Mouse (Mus musculus): ENCODE results near the gene Itprid1. TPM values are rescaled to one million over a fixed set of nuclear protein-coding genes. Genes with fewer than 3 reads are reported as not detected.

Gene Itprid1
- total and polyA plus RNA-seq, 2 experiments from 2014 or later = 0.36 to 0.81 TPM

- DNase-seq (no peak), ATAC-seq (no peak)
- no peaks in the 10 kb centered on the region for H3K27me3 ChIP-seq (ENCODE audit: insufficient read depth, low read length)
- WGBS = 84% methylated on average over 1 of the region's 1 CpGs
- no peaks in the 10 kb centered on the region for H3K4me1 ChIP-seq (ENCODE audit: insufficient read depth)
- no peak overlapping the region for H3K27ac ChIP-seq (ENCODE audit: low read depth, low read length)
- no peaks in the 10 kb centered on the region for H3K36me3 ChIP-seq (ENCODE audit: insufficient read depth)
- no peak overlapping the region for H3K4me2 ChIP-seq (ENCODE audit: low read depth)
- H3K4me3 ChIP-seq (ENCODE audit: low read depth, low read length) = no peak overlapping the region
- H3K9ac ChIP-seq = no peak overlapping the region
- H3K9me3 ChIP-seq (ENCODE audit: low read length) = no peaks in the 10 kb centered on the region
- TF ChIP-seq CTCF (IDR thresholded peaks at IDR 0.05; ENCODE audit: low read depth) = no peak
Observed at GRCm38 (mm10) chr6:55944709-55945108, 108.0 kb downstream of the Itprid1 start.

- Histone ChIP-seq H3K27me3 (ENCODE audit: insufficient read depth, low read length) (no peaks in the 10 kb centered on the region), H3K4me2 (ENCODE audit: low read depth) (no peak overlapping the region), H3K9ac (no peak overlapping the region), H3K9me3 (ENCODE audit: low read length) (no peaks in the 10 kb centered on the region), H3K4me1 (ENCODE audit: insufficient read depth) (no peaks in the 10 kb centered on the region), H3K36me3 (ENCODE audit: insufficient read depth) (no peaks in the 10 kb centered on the region), H3K27ac (ENCODE audit: low read depth, low read length) (no peak overlapping the region), H3K4me3 (ENCODE audit: low read depth, low read length) (no peak overlapping the region)
- peak; percentile 91 for ATAC-seq
- TF ChIP-seq CTCF (IDR thresholded peaks at IDR 0.05; ENCODE audit: low read depth) = peak; percentile 97
- DNase-seq = peak; percentile 91
- WGBS = 76% methylated on average over 8 of the region's 8 CpGs
Observed at GRCm38 (mm10) chr6:55950345-55951110, 113.8 kb downstream of the Itprid1 start.

DNA sequence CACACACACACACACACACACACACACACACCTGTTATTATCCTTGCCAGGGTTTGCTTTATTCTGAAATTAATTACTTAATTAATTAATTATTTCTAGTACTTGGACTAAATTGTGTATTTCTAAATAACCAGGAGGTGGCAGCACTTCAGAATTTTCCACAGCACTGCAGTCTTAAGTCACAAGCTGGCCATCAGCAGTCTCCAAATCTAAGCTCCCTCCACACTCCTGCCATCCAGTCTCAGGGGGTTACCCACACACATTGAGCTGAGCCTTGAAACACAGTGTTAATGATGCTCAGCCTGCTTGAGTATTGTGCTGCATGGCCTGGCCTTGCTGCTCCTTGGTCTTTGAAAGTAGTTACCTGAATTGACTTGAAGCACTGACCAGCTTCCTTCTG, 136.3 kb downstream of the Itprid1 start:
- Histone ChIP-seq H3K4me3 (ENCODE audit: low read depth, low read length) (no peak overlapping the region), H3K9ac (no peak overlapping the region), H3K9me3 (ENCODE audit: low read length) (no peaks in the 10 kb centered on the region), H3K4me1 (ENCODE audit: insufficient read depth) (no peaks in the 10 kb centered on the region), H3K27me3 (ENCODE audit: insufficient read depth, low read length) (no peaks in the 10 kb centered on the region), H3K4me2 (ENCODE audit: low read depth) (no peak overlapping the region), H3K36me3 (ENCODE audit: insufficient read depth) (no peaks in the 10 kb centered on the region), H3K27ac (ENCODE audit: low read depth, low read length) (no peak overlapping the region)
- DNase-seq = peak; percentile 68
- peak; percentile 57 for TF ChIP-seq CTCF (IDR thresholded peaks at IDR 0.05; ENCODE audit: low read depth)
- no peak for ATAC-seq

GRCm38 (mm10) chr6:55979766-55980165, 143.1 kb downstream of the Itprid1 start:
- 84% methylated on average over 2 of the region's 2 CpGs for WGBS
- Histone ChIP-seq H3K4me3 (ENCODE audit: low read depth, low read length) (no peak overlapping the region), H3K9ac (no peak overlapping the region), H3K9me3 (ENCODE audit: low read length) (no peaks in the 10 kb centered on the region), H3K4me2 (ENCODE audit: low read depth) (no peak overlapping the region), H3K36me3 (ENCODE audit: insufficient read depth) (no peaks in the 10 kb centered on the region), H3K4me1 (ENCODE audit: insufficient read depth) (no peaks in the 10 kb centered on the region), H3K27ac (ENCODE audit: low read depth, low read length) (no peak overlapping the region), H3K27me3 (ENCODE audit: insufficient read depth, low read length) (no peaks in the 10 kb centered on the region)
- DNase-seq = no peak
- no peak for TF ChIP-seq CTCF (IDR thresholded peaks at IDR 0.05; ENCODE audit: low read depth)
- no peak for ATAC-seq

GRCm38 (mm10) chr6:56008711-56009110, 172.0 kb downstream of the Itprid1 start:
- TF ChIP-seq CTCF (IDR thresholded peaks at IDR 0.05; ENCODE audit: low read depth) = no peak

GRCm38 (mm10) chr6:56012384-56012783, 175.7 kb downstream of the Itprid1 start:
- peak; percentile 87 for ATAC-seq
- TF ChIP-seq CTCF (IDR thresholded peaks at IDR 0.05; ENCODE audit: low read depth) = no peak
- Histone ChIP-seq H3K27ac (ENCODE audit: low read depth, low read length) (no peak overlapping the region), H3K4me1 (ENCODE audit: insufficient read depth) (no peaks in the 10 kb centered on the region), H3K9me3 (ENCODE audit: low read length) (no peaks in the 10 kb centered on the region), H3K9ac (no peak overlapping the region), H3K4me2 (ENCODE audit: low read depth) (no peak overlapping the region), H3K27me3 (ENCODE audit: insufficient read depth, low read length) (no peaks in the 10 kb centered on the region), H3K36me3 (ENCODE audit: insufficient read depth) (no peaks in the 10 kb centered on the region), H3K4me3 (ENCODE audit: low read depth, low read length) (no peak overlapping the region)
- WGBS = 44% methylated on average over 5 of the region's 5 CpGs
- DNase-seq = peak; percentile 32

More at GRCm38 (mm10) chr6:56008711-56009110, 172.0 kb downstream of the Itprid1 start:
- Histone ChIP-seq H3K27ac (ENCODE audit: low read depth, low read length) (no peak overlapping the region), H3K9me3 (ENCODE audit: low read length) (no peaks in the 10 kb centered on the region), H3K4me1 (ENCODE audit: insufficient read depth) (no peaks in the 10 kb centered on the region), H3K27me3 (ENCODE audit: insufficient read depth, low read length) (no peaks in the 10 kb centered on the region), H3K4me3 (ENCODE audit: low read depth, low read length) (no peak overlapping the region), H3K4me2 (ENCODE audit: low read depth) (no peak overlapping the region), H3K36me3 (ENCODE audit: insufficient read depth) (no peaks in the 10 kb centered on the region), H3K9ac (no peak overlapping the region)
- WGBS = 68% methylated on average over 4 of the region's 4 CpGs
- DNase-seq (no peak), ATAC-seq (no peak)

- no peaks in the 10 kb centered on the region for H3K4me1 ChIP-seq (ENCODE audit: insufficient read depth)
- no peak within 1 kb of the TSS for H3K9ac ChIP-seq
- ATAC-seq (peak; percentile 83), DNase-seq (peak; percentile 11)
- no peaks in the 10 kb centered on the region for H3K9me3 ChIP-seq (ENCODE audit: low read length)
- H3K27ac ChIP-seq (ENCODE audit: low read depth, low read length) = no peak within 1 kb of the TSS
- 63% methylated on average over 16 of the region's 16 CpGs for WGBS
- no peak for TF ChIP-seq CTCF (IDR thresholded peaks at IDR 0.05; ENCODE audit: low read depth)
- H3K27me3 ChIP-seq (ENCODE audit: insufficient read depth, low read length) = no peaks in the 10 kb centered on the region
- no peaks in the 10 kb centered on the region for H3K36me3 ChIP-seq (ENCODE audit: insufficient read depth)
- H3K4me3 ChIP-seq (ENCODE audit: low read depth, low read length) = no peak within 1 kb of the TSS
- H3K4me2 ChIP-seq (ENCODE audit: low read depth) = no peak within 1 kb of the TSS
Observed at GRCm38 (mm10) chr6:56017291-56017994, 180.7 kb downstream of the Itprid1 start, which contains the start of gene Ppp1r17. Gene Ppp1r17, plus strand, starts transcription at chr6:56017497.

All from forebrain, postnatal 0 days (tissue).